Mouse (Mus musculus) thymus, adult 2 months (tissue): ENCODE results near the gene Scarb1.

ENCODE experiments used
- CTCF ChIP-seq: fragments of 200-500 bp; IDR thresholded peaks from 2 replicates; pipeline ENCODE4 v1.5.1; 2012; ENCODE audit warnings: mild to moderate bottlenecking, control low read depth, low read length, moderate library complexity, borderline replicate concordance; ENCODE audit not compliant: control insufficient read depth, poor library complexity, insufficient read depth; ENCODE audit errors: extremely low read depth
- POLR2A ChIP-seq: fragments of 200-500 bp; IDR thresholded peaks from 2 replicates; pipeline ENCODE4 v1.6.1; 2012; ENCODE audit warnings: mild to moderate bottlenecking, low read length, control low read depth, moderate library complexity; ENCODE audit not compliant: control insufficient read depth, poor library complexity, insufficient read depth; ENCODE audit errors: extremely low read depth

DNA sequence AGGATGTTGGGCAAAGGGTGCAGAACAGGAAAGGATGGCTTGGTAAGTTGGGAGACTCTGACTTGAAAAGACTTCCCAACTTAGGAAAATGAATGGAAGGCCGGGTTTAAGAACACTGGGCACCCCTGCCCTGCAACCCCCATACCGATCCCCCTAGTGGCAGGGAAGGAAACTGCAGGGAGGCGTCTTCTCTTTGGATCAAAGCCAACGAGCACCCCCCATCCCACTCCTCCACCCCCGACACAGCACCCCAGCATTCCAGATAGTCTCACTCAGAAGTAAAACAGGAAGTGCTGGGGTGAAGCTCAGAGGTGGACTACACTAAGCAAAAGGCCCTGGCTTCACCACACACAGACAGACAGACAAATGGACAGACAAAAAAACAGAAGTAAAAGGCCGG, 62.6 kb downstream of the Scarb1 start:
- TF ChIP-seq POLR2A (no peak), CTCF (peak; percentile 90)
